Mouse (Mus musculus) thymus, postnatal 0 days (tissue): ENCODE measurements at regions not wholly inside any gene's neighbourhood (a gene's known extent, or its start where the extent isn't known, plus 50 kb on each side); places are given as distances from the start of the nearest gene placed in this dataset.

ENCODE experiments used
- DNase-seq: peaks from one replicate; pipeline ENCODE4 v3.0.0-alpha.2; 2015; ENCODE audit warnings: low spot score

- DNase-seq = no peak
These were observed 455.1 kb downstream of the Etnk1 start for GRCm38 (mm10) chr6:143622161-143622560.

GRCm38 (mm10) chr6:143624901-143625300 lies 457.9 kb downstream of the Etnk1 start:
- DNase-seq = no peak

GRCm38 (mm10) chr6:143631581-143631980 lies 464.6 kb downstream of the Etnk1 start:
- DNase-seq = no peak

- no peak for DNase-seq
These were observed 466.7 kb downstream of the Etnk1 start for GRCm38 (mm10) chr6:143633710-143634109.

GRCm38 (mm10) chr6:143634334-143634733 lies 467.3 kb downstream of the Etnk1 start:
- no peak for DNase-seq

- no peak for DNase-seq
These were observed 468.0 kb downstream of the Etnk1 start for GRCm38 (mm10) chr6:143635043-143635442.

GRCm38 (mm10) chr6:143640652-143641051 lies 473.6 kb downstream of the Etnk1 start:
- no peak for DNase-seq

- no peak for DNase-seq
These were observed 475.0 kb downstream of the Etnk1 start for GRCm38 (mm10) chr6:143642052-143642451.

GRCm38 (mm10) chr6:143645989-143646388 lies 479.0 kb downstream of the Etnk1 start:
- DNase-seq = no peak

GRCm38 (mm10) chr6:143648501-143648900 lies 481.5 kb downstream of the Etnk1 start:
- DNase-seq = no peak

- DNase-seq = no peak
These were observed 489.6 kb downstream of the Etnk1 start for GRCm38 (mm10) chr6:143656576-143656975.

GRCm38 (mm10) chr6:143660837-143661236 lies 493.8 kb downstream of the Etnk1 start:
- no peak for DNase-seq

GRCm38 (mm10) chr6:143663306-143663705 lies 496.3 kb downstream of the Etnk1 start:
- no peak for DNase-seq

GRCm38 (mm10) chr6:143665374-143665773 lies 498.4 kb downstream of the Etnk1 start:
- no peak for DNase-seq

- no peak for DNase-seq
These were observed 501.5 kb downstream of the Etnk1 start for GRCm38 (mm10) chr6:143668551-143668950.

- no peak for DNase-seq
These were observed 502.6 kb downstream of the Etnk1 start for GRCm38 (mm10) chr6:143669446-143670130.

- no peak for DNase-seq
These were observed 523.1 kb downstream of the Etnk1 start for GRCm38 (mm10) chr6:143690131-143690530.

GRCm38 (mm10) chr6:143690866-143691265 lies 523.8 kb downstream of the Etnk1 start:
- DNase-seq = no peak

- no peak for DNase-seq
These were observed 531.0 kb downstream of the Etnk1 start for GRCm38 (mm10) chr6:143697997-143698396.

GRCm38 (mm10) chr6:143703984-143704383 lies 537.0 kb downstream of the Etnk1 start:
- DNase-seq = no peak

GRCm38 (mm10) chr6:143706451-143706850 lies 539.4 kb downstream of the Etnk1 start:
- no peak for DNase-seq

- no peak for DNase-seq
These were observed 547.4 kb downstream of the Etnk1 start for GRCm38 (mm10) chr6:143714461-143714860.

GRCm38 (mm10) chr6:143750074-143750473 lies 583.1 kb downstream of the Etnk1 start:
- no peak for DNase-seq
